Mouse (Mus musculus): Measurements from ENCODE around the gene Sar1b.
"Not testable (repeated sequence)": the region's sequence is repeated elsewhere in the genome, so short reads cannot be mapped to it uniquely, and the experiment has no call there.

The Sar1b gene

DNA sequence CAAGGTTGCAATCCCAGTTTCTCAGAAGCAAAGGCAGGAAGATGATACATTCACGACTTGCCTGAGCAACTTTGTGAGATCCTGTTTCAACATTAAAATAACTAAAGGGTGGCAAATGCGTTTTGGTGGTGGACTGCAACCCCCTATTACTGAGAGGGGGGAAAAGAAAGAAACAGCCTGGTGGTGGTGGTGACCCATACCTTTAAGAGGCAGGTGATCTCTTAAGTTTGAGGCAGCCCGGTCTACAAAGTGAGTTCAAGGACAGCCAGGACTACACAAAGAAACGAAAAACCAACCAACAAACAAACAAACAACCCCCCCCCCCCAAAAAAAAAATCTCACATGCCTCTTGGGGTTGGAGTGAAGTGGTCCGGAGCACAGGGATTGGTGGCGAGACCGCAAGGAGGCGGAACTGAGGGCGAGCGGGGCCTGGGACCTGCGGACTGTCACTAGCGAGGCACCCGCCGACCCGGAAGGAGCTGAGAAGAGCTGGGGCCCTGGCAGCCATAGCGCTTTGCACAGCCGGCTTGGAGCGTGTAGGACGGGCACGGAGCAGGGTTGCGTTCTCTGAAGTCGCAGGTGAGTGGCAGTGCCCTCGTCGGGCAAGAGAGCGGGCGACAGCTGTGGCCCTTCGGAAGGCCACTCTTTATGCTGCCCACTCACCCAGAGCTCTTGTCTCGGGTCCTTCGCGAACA lies at the start of gene Sar1b, which contains the start of gene Sec24a:
Sar1b (plus strand) TSS at position 475 of the 695 bp plus-strand sequence.
Sec24a (minus strand) TSS at position 422 of the 695 bp plus-strand sequence.
- peak; percentile 89 for DNase-seq (ENCODE audit: low spot score)

DNA sequence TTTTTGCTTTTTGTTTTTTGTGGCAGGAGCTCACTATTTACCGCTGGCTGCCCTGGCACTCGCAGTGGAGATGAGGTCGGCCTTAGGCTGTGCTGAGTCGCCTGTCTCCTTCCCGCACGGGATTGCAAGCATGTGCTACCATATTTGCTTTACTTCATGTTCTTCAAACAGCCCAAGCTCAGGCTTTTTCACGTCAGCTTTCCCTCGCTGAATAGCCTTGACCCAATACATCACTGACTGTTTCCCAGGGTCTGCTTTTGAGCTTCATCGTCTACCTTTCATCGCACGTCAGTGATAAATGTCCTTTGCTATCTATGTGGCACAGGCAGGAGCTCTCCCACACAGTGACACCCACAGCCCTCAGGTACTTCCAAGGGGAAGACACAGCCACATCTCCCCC lies 42.4 kb upstream of the Sar1b start:
- DNase-seq (ENCODE audit: low spot score) = no peak

DNA sequence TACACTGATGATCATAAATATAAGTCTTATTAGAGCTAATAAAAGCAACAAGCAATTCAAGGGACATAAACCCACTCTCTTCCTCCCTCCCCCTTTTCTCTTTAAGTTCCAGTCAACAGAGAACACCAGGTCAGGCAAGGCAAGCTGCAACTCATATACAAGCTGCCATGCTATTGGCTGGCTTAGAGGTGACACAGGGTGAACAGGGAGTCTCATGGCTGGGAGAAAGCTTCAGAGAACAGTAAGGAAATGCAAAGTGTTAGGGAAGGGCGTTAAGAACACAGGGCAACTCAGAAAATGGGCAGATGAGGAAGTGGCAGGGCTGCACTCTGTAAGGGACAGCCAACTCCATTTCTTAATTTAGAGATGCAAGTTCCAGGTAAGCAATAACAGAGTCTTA lies 30.6 kb upstream of the Sar1b start:
- DNase-seq (ENCODE audit: low spot score) = no peak

DNA sequence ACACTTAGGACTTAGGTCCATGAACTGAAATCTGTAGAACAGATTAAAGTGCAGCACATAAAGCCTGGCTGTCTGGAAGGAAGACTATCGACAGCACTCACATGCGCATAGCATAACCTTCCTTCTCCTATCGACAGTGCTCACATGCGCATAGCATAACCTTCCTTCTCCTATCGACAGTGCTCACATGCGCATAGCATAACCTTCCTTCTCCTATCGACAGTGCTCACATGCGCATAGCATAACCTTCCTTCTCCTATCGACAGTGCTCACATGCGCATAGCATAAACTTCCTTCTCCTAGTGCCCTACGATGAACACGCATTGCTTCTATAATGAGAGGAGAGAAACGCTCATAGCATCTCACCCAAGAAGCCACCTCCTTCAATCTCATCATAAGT lies 29.3 kb upstream of the Sar1b start:
- DNase-seq (ENCODE audit: low spot score) = not testable (repeated sequence)

DNA sequence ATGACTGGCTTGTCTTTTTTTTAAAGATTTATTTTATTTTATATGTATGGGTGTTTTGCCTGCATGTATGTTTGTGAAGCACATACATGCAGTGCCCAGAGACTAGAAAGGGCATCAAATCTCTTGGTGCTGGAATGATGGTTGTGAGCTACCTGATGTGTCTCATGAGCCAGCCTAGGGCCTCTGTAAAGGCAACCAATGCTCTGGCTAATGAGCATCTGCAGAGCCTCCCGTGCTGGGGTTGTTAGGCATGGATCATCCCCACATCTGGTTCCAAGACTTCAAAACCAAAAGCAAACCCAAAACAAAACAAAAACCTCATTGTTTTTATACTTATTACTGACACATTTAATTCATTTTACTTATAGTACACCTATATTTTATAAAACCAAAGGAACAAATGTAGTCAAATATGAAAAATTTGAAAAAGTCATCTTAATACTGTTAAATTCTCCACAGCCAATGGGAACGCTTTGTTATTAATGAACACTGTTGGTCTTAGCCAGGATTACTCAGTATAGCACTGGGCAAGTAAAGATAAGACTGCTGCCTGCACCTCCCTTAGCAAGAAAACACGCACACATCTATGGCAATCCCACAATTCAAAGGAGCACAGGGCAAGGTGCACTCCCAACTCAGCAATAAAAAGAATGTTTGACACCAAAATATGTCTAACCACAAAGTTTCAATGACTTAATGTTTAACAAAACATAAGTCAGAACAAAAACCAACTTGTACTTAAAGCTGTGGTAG lies 24.7 kb upstream of the Sar1b start:
- DNase-seq (ENCODE audit: low spot score) = no peak

DNA sequence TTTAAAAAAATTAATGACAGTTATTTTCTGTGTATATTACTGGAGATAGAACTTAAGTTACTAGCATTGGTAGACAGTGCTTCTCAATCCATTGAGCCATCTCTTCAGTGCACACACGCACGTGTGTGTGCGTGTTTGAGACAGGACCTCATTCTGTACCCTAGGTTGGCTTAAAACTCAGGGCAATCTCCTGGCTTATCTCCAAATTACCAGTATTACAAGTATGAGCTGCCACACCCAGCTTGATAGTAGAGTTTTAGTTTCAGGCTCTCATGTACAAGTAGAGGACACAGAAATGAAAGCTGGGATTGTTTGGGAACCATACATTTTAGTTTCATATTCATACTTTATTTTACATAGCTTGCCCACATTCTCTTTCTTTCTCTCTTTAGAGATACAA lies 22.8 kb upstream of the Sar1b start:
- DNase-seq (ENCODE audit: low spot score) = no peak

DNA sequence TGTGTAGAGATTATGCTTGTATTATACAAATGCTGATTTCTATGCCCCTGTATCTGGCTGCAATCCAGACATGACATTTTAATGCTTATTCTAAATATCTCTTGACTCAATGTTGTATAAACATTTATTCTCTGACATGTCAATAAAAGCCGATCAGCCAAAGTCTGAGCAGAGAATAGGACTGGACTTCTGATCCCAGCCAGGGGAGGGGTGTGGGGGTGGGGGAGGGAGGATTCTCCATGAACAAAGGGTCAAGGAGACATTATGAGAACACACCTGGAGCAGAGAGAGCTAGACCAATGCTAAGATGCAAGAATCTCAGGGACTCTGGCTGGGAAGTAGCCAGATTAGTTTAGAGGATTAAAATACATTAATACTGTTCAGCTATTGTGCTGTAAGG lies 17.4 kb upstream of the Sar1b start:
- no peak for DNase-seq (ENCODE audit: low spot score)

DNA sequence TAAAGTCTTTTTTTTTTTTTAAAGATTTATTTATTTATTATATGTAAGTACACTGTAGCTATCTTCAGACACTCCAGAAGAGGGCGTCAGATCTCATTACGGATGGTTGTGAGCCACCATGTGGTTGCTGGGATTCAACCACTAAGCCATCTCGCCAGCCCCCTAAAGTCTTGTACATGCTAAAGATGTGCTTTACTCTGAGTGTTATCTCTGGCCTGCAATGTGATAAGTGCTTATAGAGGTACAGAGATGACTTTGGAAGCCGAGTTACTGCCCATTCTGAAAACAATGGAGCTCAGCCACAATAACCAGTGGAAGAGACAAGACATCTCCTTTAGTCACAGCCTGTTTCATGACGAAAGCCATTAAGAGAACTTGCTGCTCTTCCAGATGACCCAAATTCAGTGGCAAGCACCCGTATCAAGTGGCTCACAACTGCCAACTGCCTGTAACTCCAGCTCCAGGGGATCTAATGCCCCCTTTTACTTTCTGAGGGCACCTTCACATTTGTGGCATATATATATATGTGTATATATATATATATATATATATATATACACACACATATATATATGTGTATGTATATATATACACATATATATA lies 11.8 kb upstream of the Sar1b start:
- not testable (repeated sequence) for DNase-seq (ENCODE audit: low spot score)

DNA sequence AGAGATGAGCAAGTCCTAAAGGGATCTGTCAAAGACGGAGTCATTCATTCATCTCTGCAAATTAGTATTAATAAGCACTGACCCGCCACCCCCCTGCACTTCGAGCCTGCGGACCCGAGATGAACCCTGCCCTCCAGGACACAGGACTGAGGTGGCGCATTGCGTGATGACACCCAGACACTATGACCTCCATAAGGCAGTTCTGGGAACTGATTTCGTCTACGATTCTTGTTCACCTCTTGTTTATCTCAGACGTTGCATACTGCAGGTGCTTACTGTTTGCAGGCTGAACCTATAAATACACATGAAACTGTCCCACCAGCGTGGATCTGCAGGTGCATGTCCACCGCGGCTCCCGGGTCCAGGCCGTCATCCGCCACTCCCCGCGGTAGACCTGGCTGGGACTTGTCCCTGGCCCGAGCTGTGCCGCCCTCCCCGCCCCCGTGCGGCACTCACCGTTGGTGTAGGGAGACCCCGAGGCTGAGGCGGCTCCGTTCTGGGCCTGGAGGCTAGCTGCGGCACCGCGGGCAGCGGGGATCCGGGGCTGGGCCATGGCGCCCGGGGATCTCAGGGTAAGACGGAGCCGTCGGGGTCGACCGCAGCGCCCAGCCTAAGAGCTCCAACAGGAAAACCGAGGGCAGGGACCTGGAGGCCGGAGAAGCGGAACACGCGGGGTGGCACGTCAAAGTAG lies 7.7 kb upstream of the Sar1b start:
- DNase-seq (ENCODE audit: low spot score) = no peak

DNA sequence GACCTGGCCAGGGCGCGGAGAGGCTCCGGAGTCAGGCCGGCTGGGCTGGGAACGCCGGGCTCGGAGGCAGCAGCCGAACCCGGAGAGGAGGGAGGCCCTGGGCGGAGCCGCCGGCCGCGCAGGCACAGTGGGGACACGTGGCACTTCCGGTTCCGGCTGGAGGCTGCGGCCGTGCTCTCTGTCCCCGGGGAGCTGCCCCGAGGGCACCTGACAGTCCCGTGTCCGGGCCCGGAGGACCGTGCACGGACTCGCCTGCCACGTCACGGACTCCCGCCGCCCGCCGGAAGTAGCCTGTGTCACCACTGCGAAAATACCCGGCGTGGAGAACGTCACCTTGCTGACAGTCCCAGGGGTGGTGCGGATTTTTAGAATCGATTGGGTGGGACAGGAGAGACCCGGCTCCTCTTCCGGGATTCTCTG lies 7.1 kb upstream of the Sar1b start:
- DNase-seq (ENCODE audit: low spot score) = peak; percentile 92

DNA sequence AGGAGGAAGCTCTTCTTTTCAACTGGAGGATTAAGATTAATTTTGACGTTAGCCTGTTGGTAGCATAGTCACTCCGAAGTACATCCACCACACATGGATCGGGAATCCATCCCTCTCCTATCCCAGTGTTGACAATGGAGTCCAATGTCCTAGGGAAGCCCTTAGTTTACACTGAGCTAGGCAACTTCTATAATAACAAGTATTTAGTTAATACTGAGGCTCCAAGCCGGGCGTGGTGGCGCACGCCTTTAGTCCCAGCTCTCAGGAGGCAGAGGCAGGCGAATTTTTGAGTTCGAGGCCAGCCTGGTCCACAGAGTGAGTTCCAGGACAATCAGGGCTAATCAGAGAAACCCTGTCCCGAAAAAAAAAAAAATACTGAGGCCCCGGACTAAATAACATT lies 6.5 kb upstream of the Sar1b start:
- DNase-seq (ENCODE audit: low spot score) = no peak

DNA sequence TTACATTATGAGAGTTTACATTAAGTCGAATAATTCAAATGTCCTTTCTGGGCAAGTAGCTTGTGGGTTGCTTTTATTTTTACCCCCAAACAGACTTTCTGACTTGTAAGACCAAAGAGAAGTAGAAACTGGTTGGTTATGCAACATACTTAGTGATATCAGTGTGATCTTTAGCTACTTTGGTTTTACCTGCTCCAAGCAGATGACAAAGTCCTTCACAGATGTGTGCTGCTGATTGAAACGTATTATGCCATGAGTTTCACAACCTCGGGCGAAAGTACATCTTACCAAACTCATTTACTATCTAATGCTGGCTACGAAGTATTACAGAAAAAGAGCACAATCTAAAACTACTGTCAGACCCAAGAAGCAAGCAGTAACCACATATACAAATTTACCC lies 5.9 kb upstream of the Sar1b start:
- no peak for DNase-seq (ENCODE audit: low spot score)

DNA sequence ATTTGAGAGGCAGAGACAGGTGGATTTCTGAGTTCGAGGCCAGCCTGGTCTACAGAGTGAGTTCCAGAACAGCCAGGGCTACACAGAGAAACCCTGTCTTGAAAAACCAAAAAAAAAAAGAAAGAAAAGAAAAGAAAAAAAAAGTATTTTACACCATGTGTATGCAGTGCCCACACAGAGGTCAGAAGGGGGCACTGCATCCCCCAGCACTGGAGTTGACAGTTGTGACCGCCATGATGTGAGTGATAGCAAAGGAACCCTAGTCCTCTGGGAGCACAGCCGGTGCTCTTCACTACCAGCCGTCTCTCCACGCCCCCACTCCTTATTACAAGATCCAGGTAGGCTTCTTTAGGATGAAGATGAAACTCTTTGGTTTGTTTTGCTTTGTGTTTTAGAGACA lies 5.3 kb upstream of the Sar1b start:
- not testable (repeated sequence) for DNase-seq (ENCODE audit: low spot score)

DNA sequence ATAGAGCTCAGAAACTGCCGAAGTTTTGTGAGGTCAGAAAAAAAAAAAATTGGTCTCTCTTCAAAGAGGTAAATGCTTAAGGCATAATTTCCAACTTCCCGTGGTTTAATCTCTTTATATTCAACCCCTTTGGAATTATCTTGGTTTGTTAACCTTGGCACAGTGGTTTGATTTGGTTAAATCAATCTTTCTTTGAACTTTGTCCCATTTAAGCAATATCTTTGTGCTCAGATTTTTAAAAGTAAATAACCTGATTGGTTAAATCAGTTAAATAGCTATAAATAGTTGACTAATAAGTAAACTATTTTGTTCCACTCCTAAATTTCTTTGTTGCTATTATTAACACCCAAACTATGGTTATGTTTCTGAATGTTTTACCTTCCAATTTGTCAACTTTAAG lies 4.2 kb upstream of the Sar1b start:
- DNase-seq (ENCODE audit: low spot score) = no peak

DNA sequence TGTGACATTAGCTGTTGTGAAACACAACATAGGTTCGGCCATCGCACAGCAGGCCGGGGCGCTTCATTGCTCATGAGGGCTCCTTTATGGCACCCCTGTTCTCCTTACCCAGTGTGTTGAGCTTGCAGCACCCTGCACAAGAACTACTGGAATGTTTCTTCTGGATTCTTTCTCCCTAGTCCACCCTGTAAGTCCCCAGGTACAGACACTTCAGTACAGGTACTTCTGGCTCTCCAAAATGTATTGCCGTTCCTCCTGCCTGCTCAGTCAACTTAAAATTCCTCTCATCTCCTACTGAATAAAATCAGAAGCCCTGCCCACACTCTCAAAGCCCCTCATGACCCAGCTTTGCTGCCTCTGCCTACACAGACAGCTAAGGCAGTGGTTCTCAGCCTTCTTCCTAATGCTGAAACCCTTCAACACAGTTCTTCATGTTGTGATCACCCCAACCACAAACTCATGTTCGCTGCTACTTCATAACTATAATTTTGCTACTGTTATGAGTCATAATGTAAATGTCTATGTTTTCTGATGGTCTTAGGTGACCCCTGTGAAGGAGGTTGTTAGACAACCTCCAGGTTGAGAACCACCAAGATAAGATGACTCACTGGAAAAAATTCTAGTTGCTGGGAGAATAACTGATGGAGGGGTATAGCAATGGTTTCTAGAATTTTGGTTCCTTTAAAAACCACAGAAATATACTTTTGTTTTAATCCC lies 3.4 kb upstream of the Sar1b start:
- DNase-seq (ENCODE audit: low spot score) = no peak

DNA sequence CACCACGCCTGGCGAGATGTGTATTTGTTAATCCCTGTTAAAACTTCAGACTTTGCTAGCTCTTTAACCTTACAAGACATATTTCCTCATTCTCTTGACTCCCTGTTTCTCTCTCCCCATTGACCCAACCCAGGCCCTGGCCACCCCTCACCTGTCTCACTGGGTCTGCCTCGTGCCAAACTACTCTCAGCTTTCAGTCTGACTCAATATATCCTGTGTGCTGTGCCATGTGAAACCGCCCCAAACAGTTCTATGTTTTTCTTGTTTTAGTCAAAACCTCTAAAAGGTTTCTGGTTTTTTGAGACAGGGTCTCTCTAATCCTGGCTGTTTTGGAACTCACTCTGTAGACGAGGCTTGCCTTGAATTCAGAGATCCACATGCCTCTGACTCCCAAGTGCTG lies 2.2 kb upstream of the Sar1b start:
- DNase-seq (ENCODE audit: low spot score) = no peak

DNA sequence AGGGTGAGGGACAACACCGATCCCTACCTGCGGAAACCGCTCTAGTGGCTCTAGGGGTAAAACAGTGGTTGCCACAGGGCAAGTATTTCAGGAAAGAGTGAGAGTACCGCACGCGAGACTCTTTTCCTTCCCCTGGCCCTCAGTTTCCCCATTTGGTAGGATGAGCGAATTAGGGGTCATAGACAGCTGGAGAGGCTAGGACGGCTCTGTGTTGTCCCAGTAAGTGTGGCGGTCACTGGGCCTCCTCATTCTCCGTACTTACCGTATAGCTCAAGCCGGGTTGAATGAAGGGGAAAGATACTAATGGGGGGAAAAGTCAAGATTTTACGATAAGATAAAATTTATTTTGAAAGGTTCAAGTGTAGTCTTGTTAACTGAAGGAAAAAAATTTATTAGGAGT lies 468 bp downstream of the Sar1b start:
- no peak for DNase-seq (ENCODE audit: low spot score)

DNA sequence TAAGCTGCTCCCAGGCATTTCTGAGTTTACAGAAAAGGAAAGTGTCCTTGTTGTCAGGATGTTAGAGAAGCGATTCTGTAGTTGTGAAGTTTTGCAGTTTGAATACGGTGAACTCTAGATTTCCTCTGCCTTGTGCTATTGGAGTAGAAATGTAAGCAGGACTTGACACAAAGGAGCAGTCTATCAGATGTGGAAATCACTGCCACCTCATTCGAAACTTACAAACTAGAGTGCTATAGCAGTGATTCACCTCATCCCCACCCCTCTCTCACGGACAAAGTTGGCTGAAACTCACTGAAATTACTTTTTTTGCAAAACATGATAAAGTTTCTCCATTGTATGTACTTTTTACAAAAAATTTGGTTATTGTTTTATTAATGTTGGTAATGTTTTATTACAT lies 1.3 kb downstream of the Sar1b start:
- DNase-seq (ENCODE audit: low spot score) = no peak

DNA sequence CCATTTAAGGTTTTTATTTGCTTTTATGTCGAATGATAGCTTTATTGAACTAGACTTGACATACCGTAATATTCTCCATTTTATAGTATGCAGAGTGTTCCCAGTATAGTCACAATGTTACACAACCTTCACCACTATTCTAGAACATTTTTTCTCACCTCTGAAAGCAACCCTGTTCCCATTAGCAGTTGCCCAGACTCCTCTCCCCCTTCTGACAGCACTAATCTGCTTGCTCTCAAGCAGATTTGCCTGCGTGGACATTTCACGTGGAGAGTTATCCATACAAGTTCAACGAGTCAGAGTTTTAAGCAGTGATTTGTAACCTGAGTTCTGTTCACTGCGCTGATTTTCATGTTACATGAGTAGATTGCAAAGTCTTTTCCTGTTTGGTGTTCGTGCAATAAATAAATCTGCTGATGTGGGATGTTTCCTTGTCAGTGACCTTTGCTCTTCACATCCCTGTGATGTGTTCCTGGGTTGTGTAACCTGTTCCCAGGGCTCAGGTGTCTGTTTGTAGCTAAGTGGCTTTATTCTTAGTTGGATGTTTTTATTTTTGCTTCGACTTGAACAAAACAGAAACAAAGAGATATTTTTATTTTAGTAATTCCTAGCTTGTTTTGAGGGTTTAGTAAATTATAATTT lies 4.2 kb downstream of the Sar1b start:
- DNase-seq (ENCODE audit: low spot score) = no peak

DNA sequence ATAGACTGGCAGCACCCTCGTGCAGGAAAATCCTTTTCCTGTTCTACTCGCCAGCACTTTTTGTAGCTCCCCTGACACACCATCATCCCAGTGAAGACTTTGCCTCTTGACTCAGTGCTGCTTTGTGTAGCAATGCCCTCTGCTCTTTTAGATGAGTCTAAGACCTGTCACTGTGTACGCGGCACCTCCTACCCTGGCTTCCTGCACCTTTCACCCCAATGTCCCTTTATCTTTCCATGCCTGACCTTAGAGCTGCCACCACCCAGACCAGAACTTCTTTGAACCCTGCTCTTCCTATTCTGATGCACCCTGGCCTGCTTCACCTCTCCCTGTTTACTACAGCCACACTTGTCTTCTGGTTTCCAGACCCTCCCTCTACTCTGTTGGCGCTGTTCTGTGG lies 4.8 kb downstream of the Sar1b start:
- no peak for DNase-seq (ENCODE audit: low spot score)

DNA sequence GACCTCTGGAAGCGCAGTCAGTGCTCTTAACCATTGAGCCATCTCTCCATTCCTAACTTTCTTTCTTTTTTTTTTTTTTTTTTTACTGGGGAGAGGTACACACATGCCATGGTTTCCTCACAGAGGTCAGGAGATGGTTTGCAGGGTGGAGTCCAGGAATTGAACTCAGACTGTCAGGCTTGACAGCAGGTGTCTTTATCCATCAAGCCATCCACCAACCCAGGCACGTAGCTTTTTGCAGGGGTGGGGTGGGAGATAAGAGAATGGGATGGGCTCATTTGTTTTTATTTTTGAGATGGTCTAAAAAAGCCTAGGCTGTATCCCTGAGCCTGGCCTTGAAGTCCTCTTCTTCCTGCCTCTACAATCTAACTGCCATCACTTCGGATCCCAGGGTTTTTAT lies 12.0 kb downstream of the Sar1b start:
- DNase-seq (ENCODE audit: low spot score) = no peak

DNA sequence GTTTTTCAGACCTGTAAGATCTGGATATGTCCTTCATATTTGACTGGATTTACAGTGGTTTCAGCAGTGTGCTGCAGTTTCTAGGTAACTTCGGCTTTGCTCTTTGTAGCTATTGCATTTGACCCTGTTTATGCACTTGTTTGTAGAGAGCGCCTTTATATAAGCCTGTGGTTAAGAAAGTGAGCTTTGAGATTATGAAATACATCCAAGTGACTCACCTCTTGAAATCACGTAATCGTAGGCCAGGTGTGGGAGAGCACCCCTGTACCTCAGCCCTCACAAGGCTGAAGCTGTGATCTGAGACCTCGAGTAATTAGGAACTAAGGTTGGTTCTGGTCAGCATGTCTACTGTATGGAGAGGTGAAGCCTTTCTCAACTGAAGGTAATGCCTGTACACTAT lies 14.0 kb downstream of the Sar1b start:
- DNase-seq (ENCODE audit: low spot score) = no peak

Data from retina, embryonic 14.5 days (tissue).